Mouse (Mus musculus) layer of hippocampus, adult 2 months (tissue): ENCODE results near the gene Nat8f6. TPM values are rescaled to one million over a fixed set of nuclear protein-coding genes. Genes with fewer than 3 reads are reported as not detected.
"Not testable (repeated sequence)": the region's sequence is repeated elsewhere in the genome, so short reads cannot be mapped to it uniquely, and the experiment has no call there.

ENCODE experiments used
- DNase-seq, 2 experiments: peaks; one replicate each; pipeline ENCODE4 v3.0.0; 2022; ENCODE audit warnings: low spot score in 2 of 2
- H3K27ac ChIP-seq: fragments of 200-600 bp; 2 replicates; pipeline ENCODE4 v1.8.1; 2022
- H3K4me3 ChIP-seq: fragments of 200-600 bp; 2 replicates; pipeline ENCODE4 v1.8.1; 2022; ENCODE audit warnings: mild to moderate bottlenecking
- CTCF ChIP-seq: fragments of 200-600 bp; conservative IDR thresholded peaks from 2 replicates; pipeline ENCODE4 v1.8.1; 2022; ENCODE audit warnings: antibody characterized with exemption, mild to moderate bottlenecking, moderate library complexity
- microRNA-seq, 2 experiments: library from miRNA; unstranded; fragments of <30 nt; microRNA quantifications; one replicate each; pipeline ENCODE4 v1.2.0; 2021
- total RNA-seq, 2 experiments: library from RNA; stranded (reverse); gene quantifications; 2 replicates each; pipeline ENCODE4 v1.2.3; 2021

The Nat8f6 gene
- total RNA-seq, 2 experiments from 2014 or later = 0.88 to 1.7 TPM

GRCm38 (mm10) chr6:85829462-85829861 is 8.7 kb upstream of the Nat8f6 start:
- no peak for DNase-seq
- no peak for TF ChIP-seq CTCF
- no peak overlapping the region for H3K4me3 ChIP-seq
- no peak overlapping the region for H3K27ac ChIP-seq

GRCm38 (mm10) chr6:85825886-85826285 is 5.1 kb upstream of the Nat8f6 start:
- no peak for TF ChIP-seq CTCF
- no peak overlapping the region for H3K4me3 ChIP-seq
- no peak overlapping the region for H3K27ac ChIP-seq
- DNase-seq = no peak

- H3K4me3 ChIP-seq = no peak overlapping the region
- no peak overlapping the region for H3K27ac ChIP-seq
- TF ChIP-seq CTCF = no peak
- no peak for DNase-seq
Observed at GRCm38 (mm10) chr6:85823382-85824090, 2.8 kb upstream of the Nat8f6 start.

GRCm38 (mm10) chr6:85822286-85822685 is 1.5 kb upstream of the Nat8f6 start:
- TF ChIP-seq CTCF = no peak
- no peak overlapping the region for H3K4me3 ChIP-seq
- DNase-seq = no peak
- H3K27ac ChIP-seq = no peak overlapping the region

- H3K27ac ChIP-seq = no peak overlapping the region
- no peak for DNase-seq
- TF ChIP-seq CTCF = no peak
- H3K4me3 ChIP-seq = no peak overlapping the region
Observed at GRCm38 (mm10) chr6:85818338-85818737, 2.4 kb downstream of the Nat8f6 start.

- no peak overlapping the region for H3K4me3 ChIP-seq
- DNase-seq = no peak
- no peak overlapping the region for H3K27ac ChIP-seq
- TF ChIP-seq CTCF = no peak
Observed at GRCm38 (mm10) chr6:85813339-85813738, 7.4 kb downstream of the Nat8f6 start.

GRCm38 (mm10) chr6:85810942-85811537 is 9.7 kb downstream of the Nat8f6 start:
- not testable (repeated sequence) for H3K27ac ChIP-seq, DNase-seq, H3K4me3 ChIP-seq

- not testable (repeated sequence) for DNase-seq
Observed at GRCm38 (mm10) chr6:85810514-85810913, 10.2 kb downstream of the Nat8f6 start.

GRCm38 (mm10) chr6:85809784-85810183 is 11.0 kb downstream of the Nat8f6 start:
- not testable (repeated sequence) for H3K4me3 ChIP-seq, DNase-seq, H3K27ac ChIP-seq

More at GRCm38 (mm10) chr6:85810514-85810913, 10.2 kb downstream of the Nat8f6 start:
- H3K27ac ChIP-seq, H3K4me3 ChIP-seq: not testable (repeated sequence)

- H3K27ac ChIP-seq, DNase-seq, H3K4me3 ChIP-seq: not testable (repeated sequence)
Observed at GRCm38 (mm10) chr6:85803180-85803579, 17.6 kb downstream of the Nat8f6 start.

GRCm38 (mm10) chr6:85765532-85765931 is 55.2 kb downstream of the Nat8f6 start, which contains the start of gene Nat8f3:
Nat8f3 (minus strand) TSS chr6:85765754.
- peak; percentile 63 for TF ChIP-seq CTCF
- DNase-seq = peak; percentile 5 to 18
- H3K4me3 ChIP-seq, H3K27ac ChIP-seq: not testable (repeated sequence)

GRCm38 (mm10) chr6:85763127-85764070 is 57.4 kb downstream of the Nat8f6 start:
- not testable (repeated sequence) for H3K4me3 ChIP-seq, DNase-seq, H3K27ac ChIP-seq

- DNase-seq, H3K4me3 ChIP-seq, H3K27ac ChIP-seq: not testable (repeated sequence)
Observed at GRCm38 (mm10) chr6:85762678-85763077, 58.1 kb downstream of the Nat8f6 start.

Small RNAs within 50 kb of the gene (microRNA-seq; reads per million reads assigned to microRNA genes)
- gene Mir6375 = 0 reads per million in 2 experiments

Other genes with a start within 250 kb of the Nat8f6 start
- gene Alms1, start 233.4 kb downstream of the Nat8f6 start, total RNA-seq = 1 to 10 TPM; 6.5 to 8.2 TPM
- gene Nat8f7, start 107.7 kb downstream of the Nat8f6 start, total RNA-seq = 1 to 10 TPM; 3.7 to 4.8 TPM
- gene Nat8f3, start 55.2 kb downstream of the Nat8f6 start, total RNA-seq = 1 to 10 TPM; 1.2 to 3.0 TPM
- 1 to 10 TPM; 5.6 to 6.8 TPM for gene Nat8f5, start within 50 bp of the Nat8f6 start, total RNA-seq
- 1 to 10 TPM; 4.6 TPM for gene Nat8, start 11.1 kb upstream of the Nat8f6 start, total RNA-seq
- 1 to 10 TPM; 2.6 to 3.0 TPM for gene Nat8f2, start 48.2 kb upstream of the Nat8f6 start, total RNA-seq
- gene Nat8f4, start 83.9 kb upstream of the Nat8f6 start, total RNA-seq = 1 to 10 TPM; 7.7 to 7.9 TPM
- 10 to 100 TPM; 80.4 to 90.2 TPM for gene Tprkb, start 90.9 kb upstream of the Nat8f6 start, total RNA-seq
- gene Nat8f1, start 94.7 kb upstream of the Nat8f6 start, total RNA-seq = 10 to 100 TPM; 30.2 to 31.2 TPM
- gene Dusp11, start 140.7 kb upstream of the Nat8f6 start, total RNA-seq = 10 to 100 TPM; 77.9 to 85.5 TPM
- not detected for gene Figla, start 195.2 kb upstream of the Nat8f6 start, total RNA-seq
- 100 to 1,000 TPM; 277 to 286 TPM for gene Add2, start 207.7 kb upstream of the Nat8f6 start, total RNA-seq